Mouse (Mus musculus): ENCODE results near the gene Ehd3. TPM values are rescaled to one million over a fixed set of nuclear protein-coding genes. Genes with fewer than 3 reads are reported as not detected.
"Not testable (repeated sequence)": the region's sequence is repeated elsewhere in the genome, so short reads cannot be mapped to it uniquely, and the experiment has no call there.

The Ehd3 gene
- total RNA-seq, 2 experiments from 2014 or later: 0.27 to 0.37 TPM

- no peak for ATAC-seq (replicated peaks; ENCODE audit: poor library complexity)
Measured at GRCm38 (mm10) chr17:73824022-73824340, 20.0 kb downstream of the Ehd3 start.

GRCm38 (mm10) chr17:73826106-73826505 is 22.2 kb downstream of the Ehd3 start:
- no peak for ATAC-seq (replicated peaks; ENCODE audit: poor library complexity)

- no peak for ATAC-seq (replicated peaks; ENCODE audit: poor library complexity)
Measured at GRCm38 (mm10) chr17:73827446-73827845, 23.5 kb downstream of the Ehd3 start.

GRCm38 (mm10) chr17:73830511-73830910 is 26.6 kb downstream of the Ehd3 start:
- ATAC-seq (replicated peaks; ENCODE audit: poor library complexity): no peak

- no peak for ATAC-seq (replicated peaks; ENCODE audit: poor library complexity)
Measured at GRCm38 (mm10) chr17:73831427-73831826, 27.5 kb downstream of the Ehd3 start.

- no peak for ATAC-seq (replicated peaks; ENCODE audit: poor library complexity)
Measured at GRCm38 (mm10) chr17:73832901-73833300, 29.0 kb downstream of the Ehd3 start.

GRCm38 (mm10) chr17:73833474-73833873 is 29.5 kb downstream of the Ehd3 start:
- no peak for ATAC-seq (replicated peaks; ENCODE audit: poor library complexity)

- ATAC-seq (replicated peaks; ENCODE audit: poor library complexity): no peak
Measured at GRCm38 (mm10) chr17:73836601-73837000, 32.7 kb downstream of the Ehd3 start.

GRCm38 (mm10) chr17:73837244-73837643 is 33.3 kb downstream of the Ehd3 start:
- no peak for ATAC-seq (replicated peaks; ENCODE audit: poor library complexity)

- ATAC-seq (replicated peaks; ENCODE audit: poor library complexity): no peak
Measured at GRCm38 (mm10) chr17:73839086-73839835, 35.3 kb downstream of the Ehd3 start.

- ATAC-seq (replicated peaks; ENCODE audit: poor library complexity): not testable (repeated sequence)
Measured at GRCm38 (mm10) chr17:73839876-73840275, 35.9 kb downstream of the Ehd3 start.

GRCm38 (mm10) chr17:73842963-73843362 is 39.0 kb downstream of the Ehd3 start:
- no peak for ATAC-seq (replicated peaks; ENCODE audit: poor library complexity)

- no peak for ATAC-seq (replicated peaks; ENCODE audit: poor library complexity)
Measured at GRCm38 (mm10) chr17:73845632-73846031, 41.7 kb downstream of the Ehd3 start.

- ATAC-seq (replicated peaks; ENCODE audit: poor library complexity): no peak
Measured at GRCm38 (mm10) chr17:73847399-73847798, 43.5 kb downstream of the Ehd3 start.

GRCm38 (mm10) chr17:73853041-73853440 is 49.1 kb downstream of the Ehd3 start:
- no peak for ATAC-seq (replicated peaks; ENCODE audit: poor library complexity)

- ATAC-seq (replicated peaks; ENCODE audit: poor library complexity): no peak
Measured at GRCm38 (mm10) chr17:73853717-73854116, 49.8 kb downstream of the Ehd3 start.

GRCm38 (mm10) chr17:73869008-73869685 is 65.2 kb downstream of the Ehd3 start:
- peak; percentile 37; the same call in 1 of the 2 replicates for ATAC-seq (replicated peaks; ENCODE audit: poor library complexity)

GRCm38 (mm10) chr17:73870956-73871605 is 67.1 kb downstream of the Ehd3 start:
- ATAC-seq (replicated peaks; ENCODE audit: poor library complexity): peak; percentile 44; the same call in 1 of the 2 replicates

- ATAC-seq (replicated peaks; ENCODE audit: poor library complexity): peak; percentile 47; the same call in 1 of the 2 replicates
Measured at GRCm38 (mm10) chr17:73875268-73875667, 71.3 kb downstream of the Ehd3 start.

GRCm38 (mm10) chr17:73875674-73876073 is 71.7 kb downstream of the Ehd3 start:
- peak; percentile 69 for ATAC-seq (replicated peaks; ENCODE audit: poor library complexity)

GRCm38 (mm10) chr17:73879262-73879916 is 75.5 kb downstream of the Ehd3 start:
- no peak for ATAC-seq (replicated peaks; ENCODE audit: poor library complexity)
